Mouse (Mus musculus) layer of hippocampus, adult 8-10 months (tissue): ENCODE results near the gene Nrn1l. TPM values are rescaled to one million over a fixed set of nuclear protein-coding genes. Genes with fewer than 3 reads are reported as not detected.

Experiments used
- DNase-seq, 2 experiments: peaks; one replicate each; pipeline ENCODE4 v3.0.0; 2022; ENCODE audit warnings: low spot score in 2 of 2
- total RNA-seq, 4 experiments: library from RNA; stranded (reverse); gene quantifications; 2 replicates each; pipeline ENCODE4 v1.2.4; 2022

Nrn1l gene
- total RNA-seq, 4 experiments from 2014 or later = 0.92 to 2.9 (median 2.7) TPM; not detected in 1

GRCm38 (mm10) chr8:105943321-105943739, 50.0 kb downstream of the Nrn1l start, which contains the start of gene Lcat:
TSS of gene Lcat (minus strand) at chr8:105943382.
- peak; percentile 61 to 70 for DNase-seq

Other genes starting within 250 kb of the Nrn1l start
- 10 to 100 TPM; 61.2 to 71.3 (median 68.4) TPM for gene Carmil2, start 207.3 kb upstream of the Nrn1l start, total RNA-seq
- gene Acd, start 192.5 kb upstream of the Nrn1l start, total RNA-seq = 10 to 100 TPM; 42.1 to 47.0 (median 43.1) TPM
- gene Pard6a, start 192.4 kb upstream of the Nrn1l start, total RNA-seq = 10 to 100 TPM; 29.4 to 33.7 (median 32.5) TPM
- gene 4933405L10Rik, start 185.9 kb upstream of the Nrn1l start, total RNA-seq = under 1 TPM; 0.41 to 0.78 (median 0.45) TPM
- gene Enkd1, start 185.4 kb upstream of the Nrn1l start, total RNA-seq = 10 to 100 TPM; 10.7 to 11.7 (median 11.0) TPM
- 10 to 100 TPM; 17.8 to 21.3 (median 19.8) TPM for gene Gfod2, start 134.9 kb upstream of the Nrn1l start, total RNA-seq
- gene Ranbp10, start 66.2 kb upstream of the Nrn1l start, total RNA-seq = 10 to 100 TPM; 24.0 to 28.4 (median 26.2) TPM
- gene Tsnaxip1, start 65.8 kb upstream of the Nrn1l start, total RNA-seq = under 1 TPM in 3 of 4 experiments, not detected in 1; 0.18 to 0.49 (median 0.31) TPM
- 10 to 100 TPM; 11.6 to 18.5 (median 14.0) TPM for gene Cenpt, start 40.3 kb upstream of the Nrn1l start, total RNA-seq
- gene Thap11, start 38.4 kb upstream of the Nrn1l start, total RNA-seq = 10 to 100 TPM; 36.4 to 39.7 (median 38.3) TPM
- gene Nutf2, start 33.0 kb upstream of the Nrn1l start, total RNA-seq = 10 to 100 TPM; 12.8 to 36.2 (median 22.6) TPM
- 10 to 100 TPM; 65.0 to 72.8 (median 69.3) TPM for gene Edc4, start 12.7 kb upstream of the Nrn1l start, total RNA-seq
- 1 to 10 TPM; 7.5 to 9.6 (median 9.1) TPM for gene Pskh1, start 6.9 kb downstream of the Nrn1l start, total RNA-seq
- gene Ctrl, start 40.3 kb downstream of the Nrn1l start, total RNA-seq = 1 to 10 TPM in 1 of 4 experiments, under 1 TPM in 3; 0.74 to 2.0 (median 0.82) TPM
- 10 to 100 TPM; 59.9 to 90.3 (median 75.5) TPM for gene Psmb10, start 44.9 kb downstream of the Nrn1l start, total RNA-seq
- gene Lcat, start 49.8 kb downstream of the Nrn1l start, total RNA-seq = 10 to 100 TPM; 30.9 to 47.5 (median 35.4) TPM
- 10 to 100 TPM; 19.4 to 24.7 (median 22.1) TPM for gene Slc12a4, start 72.5 kb downstream of the Nrn1l start, total RNA-seq
- not detected for gene Dpep3, start 85.9 kb downstream of the Nrn1l start, total RNA-seq
- 10 to 100 TPM; 20.5 to 23.4 (median 21.8) TPM for gene Dus2, start 97.8 kb downstream of the Nrn1l start, total RNA-seq
- gene Dpep2nb, start 112.4 kb downstream of the Nrn1l start, total RNA-seq = not detected
- 10 to 100 TPM; 12.9 to 15.3 (median 13.6) TPM for gene Ddx28, start 118.3 kb downstream of the Nrn1l start, total RNA-seq
- gene Nfatc3, start 165.3 kb downstream of the Nrn1l start, total RNA-seq = 10 to 100 TPM; 13.0 to 14.3 (median 14.0) TPM
- under 1 TPM in 2 of 4 experiments, not detected in 2; 0.09 to 0.43 TPM for gene Esrp2, start 243.4 kb downstream of the Nrn1l start, total RNA-seq